Mouse (Mus musculus): ENCODE results near the gene Cpm.
A peak's percentile ranks its signal among the peaks of the same experiment; 100 is the strongest.
"Not testable (repeated sequence)": the region's sequence is repeated elsewhere in the genome, so short reads cannot be mapped to it uniquely, and the experiment has no call there.

The Cpm gene

DNA sequence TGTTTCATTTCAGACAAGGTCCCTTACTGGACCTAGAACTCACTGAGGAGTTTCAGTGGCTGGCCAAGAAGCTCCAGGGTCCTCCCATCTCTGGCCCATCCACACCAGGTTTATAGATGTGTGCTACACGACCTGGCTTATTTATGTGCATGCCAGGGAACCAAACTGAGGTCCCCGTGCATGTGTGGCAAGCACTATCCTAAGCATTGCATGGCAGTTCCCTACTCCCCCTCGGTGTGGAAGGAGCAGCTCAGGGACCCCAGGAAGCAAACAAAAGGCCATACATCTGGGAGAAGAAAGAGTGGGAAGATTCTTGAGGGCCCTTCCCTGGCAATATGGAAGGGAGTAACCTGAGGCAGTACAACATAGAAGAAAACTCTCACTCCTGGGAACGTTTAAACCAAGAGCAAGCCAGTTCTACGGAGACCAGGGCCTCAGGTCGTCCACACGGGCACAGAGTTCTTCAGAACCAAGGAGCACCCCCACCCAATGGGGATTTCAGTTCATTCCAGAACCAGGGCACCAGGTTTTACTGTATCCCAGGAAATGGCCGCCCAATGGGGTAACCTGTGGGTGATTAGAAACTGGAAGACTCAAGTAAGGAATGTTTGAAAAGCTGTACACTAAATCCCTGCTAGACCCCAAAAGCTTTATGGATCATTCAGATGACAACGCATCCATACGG is 30.9 kb upstream of the Cpm start:
- Histone ChIP-seq H3K36me3 (ENCODE audit: control insufficient read depth, insufficient read depth, low read length, poor library complexity, severe bottlenecking) (no peaks in the 10 kb centered on the region), H3K27me3 (ENCODE audit: control insufficient read depth, insufficient read depth, low read length, poor library complexity, severe bottlenecking) (no peaks in the 10 kb centered on the region)
- DNase-seq (ENCODE audit: low read depth, low spot score) = no peak

DNA sequence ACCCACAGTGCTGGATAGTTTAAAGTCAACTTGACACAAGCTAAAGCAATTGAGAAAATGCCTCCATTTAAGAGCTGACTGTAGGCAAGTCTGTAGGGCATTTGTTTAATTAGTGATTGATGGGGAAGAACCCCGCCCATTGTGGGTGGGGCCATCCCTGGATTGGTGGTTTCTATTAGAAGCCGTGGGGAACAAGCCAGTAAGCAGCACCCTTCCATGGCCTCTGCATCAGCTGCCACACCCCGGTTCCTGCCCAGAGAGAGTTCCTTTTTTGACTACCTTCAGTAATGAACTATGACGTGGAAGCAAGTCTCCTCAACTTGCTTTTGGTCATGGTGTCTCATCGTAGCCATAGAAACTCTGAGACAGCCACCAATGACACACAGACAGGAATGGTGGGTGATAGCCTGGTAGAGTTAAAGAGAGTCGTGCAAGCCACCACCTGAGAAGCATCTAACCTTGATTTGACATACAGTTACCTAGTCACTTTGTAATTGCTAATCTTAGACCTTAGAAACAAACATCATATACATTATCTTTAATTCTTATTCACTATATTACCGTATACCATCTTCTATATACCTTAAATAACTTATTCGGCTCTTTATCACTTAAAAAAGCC is 30.2 kb upstream of the Cpm start:
- H3K36me3 ChIP-seq (ENCODE audit: control insufficient read depth, insufficient read depth, low read length, poor library complexity, severe bottlenecking); H3K27me3 ChIP-seq (ENCODE audit: control insufficient read depth, insufficient read depth, low read length, poor library complexity, severe bottlenecking): not testable (repeated sequence)
- DNase-seq (ENCODE audit: low read depth, low spot score) = peak; percentile 85

DNA sequence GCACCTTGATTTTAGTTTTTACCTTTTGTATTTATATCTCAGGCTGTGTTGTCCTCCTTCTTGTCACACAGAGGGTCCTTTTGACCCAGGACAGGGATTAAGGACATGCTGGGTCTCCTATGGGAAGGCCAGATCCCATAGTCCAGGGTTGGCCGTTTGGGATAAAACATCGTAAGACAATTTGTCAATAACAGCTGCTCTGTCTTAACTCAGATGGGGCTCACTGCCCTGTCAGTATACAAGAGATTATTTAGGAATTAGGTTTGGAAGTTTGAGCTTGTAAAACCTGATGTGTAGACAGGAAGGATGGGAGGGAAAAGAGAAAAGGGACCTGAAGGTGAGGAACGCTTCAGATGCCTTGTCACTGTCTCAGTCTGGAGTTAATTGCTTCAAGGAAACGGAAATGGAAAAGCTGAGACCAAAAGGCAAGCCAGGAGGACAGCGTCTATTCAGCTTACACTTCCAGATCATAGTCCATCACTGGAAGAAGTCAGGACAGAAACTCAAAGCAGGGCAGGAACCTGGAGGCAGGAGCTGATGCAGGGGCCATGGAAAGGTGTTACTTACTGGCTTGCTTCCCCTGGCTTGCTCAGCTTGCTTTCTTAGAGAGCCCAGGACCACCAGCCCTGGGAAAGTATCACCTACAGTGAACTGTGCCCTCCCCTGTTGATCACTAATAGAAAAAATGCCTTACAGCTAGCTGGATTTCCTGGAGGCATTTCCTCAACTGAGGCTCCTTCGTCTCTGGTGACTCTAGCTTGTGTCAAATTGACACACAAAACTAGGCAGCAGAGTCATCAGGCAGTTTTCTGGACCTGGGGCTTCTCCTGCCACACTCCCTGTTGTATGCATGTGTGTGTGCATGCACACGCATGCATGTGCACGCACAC is 27.9 kb upstream of the Cpm start:
- no peaks in the 10 kb centered on the region for H3K36me3 ChIP-seq (ENCODE audit: control insufficient read depth, insufficient read depth, low read length, poor library complexity, severe bottlenecking)
- DNase-seq (ENCODE audit: low read depth, low spot score) = no peak
- H3K27me3 ChIP-seq (ENCODE audit: control insufficient read depth, insufficient read depth, low read length, poor library complexity, severe bottlenecking) = no peaks in the 10 kb centered on the region

DNA sequence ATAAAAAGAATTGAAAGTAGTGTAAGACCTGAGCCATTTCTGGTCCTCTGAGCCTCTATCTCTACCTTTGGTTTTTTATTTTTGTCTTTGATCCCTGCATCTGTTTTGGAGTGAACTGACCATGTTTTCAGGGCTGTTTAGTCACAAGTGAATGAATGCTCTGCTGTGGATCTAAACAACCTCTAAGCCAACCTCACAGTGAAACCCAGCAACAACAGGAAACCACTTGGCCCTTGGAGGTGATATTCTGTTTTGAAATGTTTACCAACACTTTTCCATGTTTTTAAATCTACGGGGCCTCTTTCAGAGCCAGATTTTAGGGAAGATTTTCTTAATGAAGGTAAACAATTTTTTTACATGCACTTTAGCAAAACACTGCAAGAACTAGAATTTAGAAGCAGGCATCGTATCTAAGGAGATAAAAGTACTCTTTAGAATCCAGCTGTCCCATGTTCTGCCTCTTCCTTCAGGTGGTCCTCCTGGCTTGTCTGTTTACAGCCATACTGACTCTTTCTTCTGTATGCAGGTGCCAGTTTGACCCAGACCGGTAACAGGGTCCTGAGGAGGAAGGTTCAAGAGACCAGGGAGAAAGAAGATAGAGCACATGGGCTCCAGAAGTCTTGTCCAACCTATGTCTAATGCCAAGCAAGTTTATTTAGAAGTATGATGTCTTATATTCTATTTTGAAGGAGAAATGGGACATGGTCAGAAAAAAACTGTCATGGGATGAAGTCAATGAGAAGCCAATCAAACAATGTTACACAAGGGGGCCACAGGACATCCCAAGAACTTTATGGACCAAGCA is 26.8 kb upstream of the Cpm start:
- H3K27me3 ChIP-seq (ENCODE audit: control insufficient read depth, insufficient read depth, low read length, poor library complexity, severe bottlenecking) = no peaks in the 10 kb centered on the region
- no peak for DNase-seq (ENCODE audit: low read depth, low spot score)
- no peaks in the 10 kb centered on the region for H3K36me3 ChIP-seq (ENCODE audit: control insufficient read depth, insufficient read depth, low read length, poor library complexity, severe bottlenecking)

DNA sequence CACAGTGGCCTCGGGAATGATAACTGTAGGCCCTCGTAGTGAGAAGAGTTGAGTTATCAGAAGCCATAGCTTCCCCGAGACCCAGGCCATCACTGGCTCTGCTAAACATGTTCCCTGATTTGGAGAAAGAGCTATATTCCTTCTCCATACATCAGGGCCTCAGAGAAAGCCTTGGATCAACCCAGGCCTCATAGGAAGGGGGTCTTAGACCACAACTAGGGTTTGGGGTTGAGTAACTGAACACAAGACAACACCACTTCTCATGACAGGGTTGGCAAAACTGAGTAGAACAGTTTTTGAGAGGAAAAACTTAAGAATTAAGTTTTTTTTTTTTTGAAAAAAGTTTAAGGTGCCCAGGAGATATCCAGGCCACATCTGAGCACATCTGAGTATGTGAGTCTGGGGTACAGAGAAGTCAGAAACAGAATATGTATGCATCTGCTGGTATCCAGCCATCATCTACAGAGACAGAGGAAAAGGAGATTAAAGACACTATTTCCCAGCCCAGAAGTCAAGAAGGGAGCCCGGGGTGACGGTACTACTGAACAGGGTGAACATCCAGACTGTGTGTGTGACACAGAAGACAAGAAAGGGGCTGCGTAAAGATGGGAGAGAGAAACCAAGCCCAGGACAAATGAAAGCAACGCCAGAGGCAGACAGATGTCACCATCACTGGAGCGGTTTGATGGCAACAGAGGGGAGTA is 26.0 kb upstream of the Cpm start:
- DNase-seq (ENCODE audit: low read depth, low spot score) = no peak
- Histone ChIP-seq H3K27me3 (ENCODE audit: control insufficient read depth, insufficient read depth, low read length, poor library complexity, severe bottlenecking) (no peaks in the 10 kb centered on the region), H3K36me3 (ENCODE audit: control insufficient read depth, insufficient read depth, low read length, poor library complexity, severe bottlenecking) (no peaks in the 10 kb centered on the region)

DNA sequence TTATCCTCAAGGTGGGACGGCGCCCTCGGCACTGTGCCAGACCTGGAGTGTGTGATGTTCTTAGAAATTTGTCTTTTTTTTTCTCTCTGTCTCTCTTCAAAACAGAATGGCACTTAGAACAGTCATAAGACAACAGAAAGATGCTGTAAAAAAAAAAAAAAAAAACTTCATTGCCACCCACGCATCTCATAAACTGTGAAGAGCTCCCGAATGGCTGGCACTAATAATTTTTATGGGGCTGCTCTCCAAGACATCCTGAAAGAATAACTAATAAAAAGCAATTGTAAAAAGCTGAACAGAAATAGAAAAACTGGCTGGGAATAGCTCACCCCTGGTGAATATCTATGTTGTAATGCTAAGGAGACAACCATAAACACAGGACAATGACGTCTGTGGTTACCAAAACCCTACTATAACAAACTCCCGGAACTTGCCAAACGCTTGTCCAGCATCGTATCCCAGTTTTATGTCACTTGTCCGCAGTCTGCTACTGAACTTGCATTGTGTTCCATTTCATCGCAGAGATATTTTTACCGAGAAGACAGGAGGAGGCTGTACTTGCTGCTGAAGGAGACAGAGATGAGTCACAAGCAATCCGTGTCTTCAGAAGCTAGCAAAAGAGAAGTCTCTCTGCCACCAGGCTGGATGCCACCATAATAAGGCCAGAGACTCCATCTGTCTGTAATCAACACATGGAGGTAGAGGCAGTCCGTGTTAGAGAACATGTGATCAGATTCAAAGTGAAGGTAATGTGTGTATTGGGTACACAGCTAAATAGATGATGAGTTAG is 25.3 kb upstream of the Cpm start:
- DNase-seq (ENCODE audit: low read depth, low spot score) = no peak
- Histone ChIP-seq H3K27me3 (ENCODE audit: control insufficient read depth, insufficient read depth, low read length, poor library complexity, severe bottlenecking) (no peaks in the 10 kb centered on the region), H3K36me3 (ENCODE audit: control insufficient read depth, insufficient read depth, low read length, poor library complexity, severe bottlenecking) (no peaks in the 10 kb centered on the region)

DNA sequence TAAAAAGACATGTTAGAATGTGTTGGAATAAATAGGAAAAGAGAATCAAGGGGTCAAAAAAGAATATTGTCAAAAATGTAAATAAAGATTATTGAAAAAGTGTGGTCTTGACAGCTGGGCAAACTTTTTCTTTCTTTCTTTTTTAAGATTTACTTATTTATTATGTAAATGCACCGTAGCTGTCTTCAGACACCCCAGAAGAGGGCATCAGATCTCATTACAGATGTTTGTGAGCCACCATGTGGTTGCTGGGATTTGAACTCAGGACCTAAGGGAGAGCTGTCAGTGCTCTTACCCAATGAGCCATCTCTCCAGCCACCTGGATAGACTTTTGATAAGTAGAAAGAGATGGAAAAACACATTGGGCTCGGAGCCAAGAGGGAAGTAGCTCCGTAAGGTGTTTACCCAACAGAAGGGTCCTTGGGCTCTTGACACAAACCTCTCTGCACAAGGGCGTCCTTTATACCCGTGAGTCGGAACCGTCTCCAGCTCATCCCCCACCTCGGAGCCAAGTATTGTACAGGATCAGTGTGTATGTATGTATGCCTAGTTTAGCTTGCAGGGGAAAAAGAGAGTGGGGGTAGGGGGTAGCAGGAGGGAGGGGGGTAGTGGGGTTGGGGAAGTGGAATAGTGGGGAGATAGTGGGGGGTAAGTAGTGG is 24.5 kb upstream of the Cpm start:
- H3K27me3 ChIP-seq (ENCODE audit: control insufficient read depth, insufficient read depth, low read length, poor library complexity, severe bottlenecking) = no peaks in the 10 kb centered on the region
- H3K36me3 ChIP-seq (ENCODE audit: control insufficient read depth, insufficient read depth, low read length, poor library complexity, severe bottlenecking) = no peaks in the 10 kb centered on the region

DNA sequence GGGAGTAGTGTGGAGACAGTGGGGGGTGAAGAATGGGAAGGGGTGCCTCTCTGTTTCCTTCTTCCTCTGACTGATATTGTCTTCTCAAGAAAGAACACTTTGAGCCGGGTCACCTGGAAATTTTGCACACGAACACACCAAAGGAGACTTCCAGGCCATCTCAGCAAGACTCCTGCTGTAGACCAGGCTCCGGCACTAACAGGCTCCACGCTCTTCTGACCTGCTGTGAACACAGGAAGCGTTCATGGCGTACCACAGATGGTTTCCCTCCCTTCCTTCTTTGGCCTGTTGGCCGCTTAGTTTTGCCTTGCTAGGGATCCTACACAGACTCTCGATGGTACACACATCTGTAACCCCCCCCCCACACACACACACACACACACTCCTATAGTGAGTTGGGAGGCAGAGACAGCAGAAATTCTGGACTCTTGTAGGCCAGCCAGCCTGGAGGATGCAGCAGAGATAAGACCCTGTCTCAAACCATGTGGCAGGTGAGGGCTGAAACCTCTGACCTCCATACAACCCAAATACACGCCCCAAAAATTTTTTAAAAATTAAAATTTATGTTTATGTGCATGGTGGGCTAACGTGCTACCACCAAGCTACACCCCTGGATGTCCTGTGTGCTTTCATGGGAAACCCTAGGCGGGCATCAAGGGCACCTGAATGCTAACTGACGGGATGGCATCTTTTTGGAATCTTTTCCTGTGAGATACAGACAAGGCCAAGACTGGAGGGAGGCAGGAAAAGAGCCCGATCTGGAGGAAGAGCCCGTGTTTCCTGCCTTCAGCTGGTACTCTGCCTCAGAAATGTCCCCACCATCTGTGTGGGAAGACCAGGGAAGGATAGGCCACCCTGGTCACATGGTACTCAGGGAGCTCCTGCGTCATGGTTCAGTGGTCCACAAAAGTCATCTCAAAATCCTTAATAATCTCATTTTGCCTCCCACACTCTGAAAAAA is 23.7 kb upstream of the Cpm start:
- H3K36me3 ChIP-seq (ENCODE audit: control insufficient read depth, insufficient read depth, low read length, poor library complexity, severe bottlenecking) = no peaks in the 10 kb centered on the region
- peak; percentile 43 for DNase-seq (ENCODE audit: low read depth, low spot score)
- H3K27me3 ChIP-seq (ENCODE audit: control insufficient read depth, insufficient read depth, low read length, poor library complexity, severe bottlenecking) = no peaks in the 10 kb centered on the region

More for the DNA sequence above, 24.5 kb upstream of the Cpm start:
- DNase-seq (ENCODE audit: low read depth, low spot score) = no peak

DNA sequence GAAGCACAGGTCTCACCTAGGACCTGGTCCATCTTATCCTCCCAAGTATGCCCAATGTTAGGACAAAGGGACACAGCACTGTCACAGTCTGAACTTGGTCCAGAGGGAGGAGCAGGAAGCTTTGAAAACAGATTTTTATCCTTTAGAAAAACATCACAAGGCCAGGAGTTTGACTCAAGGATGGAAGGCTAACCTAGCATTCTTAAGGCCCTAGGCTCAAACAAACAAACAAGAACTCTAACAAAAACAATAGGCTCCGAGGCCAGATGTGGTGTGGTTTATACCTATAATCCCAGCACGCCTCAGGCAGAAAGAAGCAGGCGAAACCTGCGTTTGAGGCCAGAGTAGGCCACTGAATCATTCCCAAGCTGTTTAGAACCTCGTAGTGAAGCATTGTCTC is 22.9 kb upstream of the Cpm start:
- no peak for DNase-seq (ENCODE audit: low read depth, low spot score)
- H3K27me3 ChIP-seq (ENCODE audit: control insufficient read depth, insufficient read depth, low read length, poor library complexity, severe bottlenecking) = no peaks in the 10 kb centered on the region
- H3K36me3 ChIP-seq (ENCODE audit: control insufficient read depth, insufficient read depth, low read length, poor library complexity, severe bottlenecking) = no peaks in the 10 kb centered on the region

DNA sequence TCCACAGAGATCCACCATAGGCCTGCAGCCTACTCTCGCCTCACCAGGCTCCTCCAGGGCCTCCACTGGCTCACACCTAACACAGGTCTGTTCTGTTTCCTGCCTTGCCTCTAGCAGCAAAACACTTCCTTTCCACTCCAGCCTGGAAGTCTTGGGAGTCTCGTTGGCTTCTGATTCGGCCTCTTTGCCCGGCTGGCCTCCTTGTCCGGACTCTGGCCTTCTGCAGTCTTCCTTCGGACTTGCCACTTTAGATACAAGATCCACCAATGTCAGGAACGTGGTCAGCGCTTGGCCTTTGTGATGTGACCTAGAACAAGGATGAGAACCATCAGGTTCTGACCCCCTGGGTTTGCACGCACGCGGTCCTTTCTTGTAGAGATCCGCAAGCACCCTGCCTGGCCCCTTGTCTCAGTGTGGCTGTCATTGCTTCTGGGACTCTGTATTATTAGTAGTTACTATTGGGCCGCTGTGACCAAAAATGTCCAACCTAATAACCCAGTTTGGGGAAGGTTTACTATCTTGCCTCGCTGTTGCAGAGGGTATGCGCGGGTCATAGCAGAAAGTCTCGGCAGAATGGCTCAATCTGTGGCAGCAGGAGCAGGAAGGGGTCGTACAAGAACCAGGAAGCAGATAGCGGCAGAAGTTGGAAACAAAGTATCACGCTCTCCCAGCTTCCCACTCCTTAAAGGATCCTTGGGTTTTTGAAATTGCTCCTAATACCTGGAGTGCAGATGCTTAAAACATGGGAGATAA is 22.1 kb upstream of the Cpm start:
- Histone ChIP-seq H3K36me3 (ENCODE audit: control insufficient read depth, insufficient read depth, low read length, poor library complexity, severe bottlenecking) (no peaks in the 10 kb centered on the region), H3K27me3 (ENCODE audit: control insufficient read depth, insufficient read depth, low read length, poor library complexity, severe bottlenecking) (no peaks in the 10 kb centered on the region)
- DNase-seq (ENCODE audit: low read depth, low spot score) = no peak

DNA sequence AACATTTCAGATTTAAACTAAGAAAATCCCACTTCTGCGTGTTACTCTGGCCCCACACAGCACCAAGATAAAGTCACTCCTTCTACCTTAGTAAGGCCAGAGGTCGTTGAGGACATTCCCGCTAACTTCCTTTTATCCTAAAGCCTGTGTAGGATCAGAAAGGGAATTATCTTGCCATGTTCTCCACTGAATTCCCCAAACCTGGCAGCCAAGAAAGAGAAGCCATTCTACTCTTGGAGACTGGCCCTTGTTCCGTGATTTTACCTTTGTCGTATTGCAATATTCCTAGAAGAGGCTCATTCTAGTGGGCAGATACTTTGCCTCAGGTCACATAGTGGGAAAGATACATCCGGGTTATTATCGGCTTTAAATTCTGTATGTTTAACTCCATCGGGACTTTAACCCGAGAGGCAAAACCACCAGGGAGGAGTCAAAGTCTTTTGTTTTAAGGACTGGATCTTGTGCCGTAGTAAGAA is 21.5 kb upstream of the Cpm start:
- no peaks in the 10 kb centered on the region for H3K36me3 ChIP-seq (ENCODE audit: control insufficient read depth, insufficient read depth, low read length, poor library complexity, severe bottlenecking)

DNA sequence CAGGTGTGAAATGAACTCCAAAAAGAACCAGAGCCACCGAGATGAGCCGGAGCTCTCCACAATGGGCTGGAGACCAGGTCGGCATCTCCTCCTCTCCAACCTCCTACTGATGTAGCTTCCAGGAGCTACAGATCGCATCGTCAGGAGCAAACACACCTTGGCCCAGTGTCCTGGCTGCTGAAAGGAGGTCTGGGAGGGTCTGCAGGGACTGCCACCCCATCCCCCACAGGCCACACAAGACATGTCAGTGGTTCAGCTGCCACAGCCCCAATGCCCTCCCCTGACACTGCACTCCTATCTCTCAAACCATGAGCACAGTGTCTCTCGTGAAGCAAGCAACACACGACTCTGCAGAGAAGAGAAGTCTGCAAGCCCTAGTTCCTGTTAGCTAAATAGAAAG is 20.8 kb upstream of the Cpm start:
- DNase-seq (ENCODE audit: low read depth, low spot score) = no peak
- Histone ChIP-seq H3K27me3 (ENCODE audit: control insufficient read depth, insufficient read depth, low read length, poor library complexity, severe bottlenecking) (no peaks in the 10 kb centered on the region), H3K36me3 (ENCODE audit: control insufficient read depth, insufficient read depth, low read length, poor library complexity, severe bottlenecking) (no peaks in the 10 kb centered on the region)

More for the DNA sequence above, 21.5 kb upstream of the Cpm start:
- no peaks in the 10 kb centered on the region for H3K27me3 ChIP-seq (ENCODE audit: control insufficient read depth, insufficient read depth, low read length, poor library complexity, severe bottlenecking)
- no peak for DNase-seq (ENCODE audit: low read depth, low spot score)

All from splenic B cell, adult 2 months (primary cell).